Mouse (Mus musculus): ENCODE measurements around the gene Cbx8.

Gene Cbx8

DNA sequence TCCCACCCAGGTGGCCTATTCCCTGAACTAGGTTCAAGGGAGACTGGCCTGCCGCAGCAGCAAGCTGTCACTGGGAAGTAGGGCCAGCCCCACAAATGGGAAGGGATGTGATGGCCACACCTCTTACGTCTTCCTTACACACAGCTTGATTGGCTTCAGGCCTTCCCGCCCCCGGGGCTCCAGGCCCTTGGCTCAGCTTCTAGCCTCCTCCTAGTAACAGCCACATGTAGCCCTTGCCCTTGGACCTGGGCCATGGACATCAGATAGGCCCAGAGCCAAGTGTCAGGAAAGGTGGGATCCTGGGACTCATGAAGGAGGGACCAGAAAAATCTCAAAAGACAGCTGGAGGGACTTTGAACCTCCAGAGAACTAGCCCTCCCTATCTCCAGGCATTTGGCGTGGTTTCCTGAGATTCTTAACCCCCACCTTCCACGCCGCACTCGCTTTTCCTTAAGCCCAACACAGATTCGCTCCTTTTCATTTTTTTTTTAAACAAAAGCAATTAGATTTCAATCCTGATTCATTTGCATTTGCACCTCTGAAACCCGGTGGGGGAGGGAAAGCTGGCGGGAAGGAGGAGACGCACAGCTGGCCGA is 12.0 kb upstream of the Cbx8 start:
- CTCF ChIA-PET: interaction anchor here (4.4 kb wide), 1 partner anchor 10 kb away, joined by 32 read pairs; the partner anchor contains the start of gene Cbx8

DNA sequence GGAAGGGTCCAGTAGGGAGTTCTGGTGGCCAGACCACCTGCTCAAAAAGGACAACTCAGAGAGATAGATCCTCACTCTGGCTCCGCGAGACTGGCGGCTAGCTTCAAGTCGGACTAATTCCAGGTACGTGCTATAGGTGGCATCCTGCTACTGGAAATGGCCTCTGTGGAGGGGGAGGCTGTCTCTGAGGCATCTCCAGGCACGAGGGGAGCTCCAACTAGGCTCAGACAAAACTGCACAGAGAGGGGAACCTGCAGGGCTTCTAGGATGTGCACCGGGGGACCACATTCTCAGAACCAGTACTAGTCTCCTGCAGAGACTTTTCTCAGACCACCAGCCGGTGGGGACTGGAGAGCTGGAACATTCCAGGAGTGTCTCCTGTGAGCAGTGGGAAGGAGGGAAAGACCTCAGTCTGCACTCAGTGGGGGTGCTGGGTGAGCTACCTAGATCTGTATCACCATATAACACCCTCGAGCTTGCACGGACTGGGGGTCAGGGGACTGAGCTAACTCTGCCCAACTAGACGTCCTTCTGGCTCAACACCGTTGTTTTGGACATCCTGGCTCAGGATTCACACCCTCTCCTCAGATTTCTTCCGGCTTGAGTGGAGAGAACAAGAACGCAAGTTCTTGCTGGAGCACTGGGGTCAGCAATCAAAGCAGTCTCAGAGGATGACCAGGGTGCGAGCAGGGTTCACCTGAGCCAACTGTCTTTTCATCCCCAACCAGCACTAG is 11.3 kb upstream of the Cbx8 start:
- CTCF ChIA-PET: interaction anchor here (0.6 to 4.4 kb wide), 5 partner anchors 10 to 1063 kb away, joined by 3 to 32 read pairs (median 7); partner anchors contain the start of gene Cbx8

DNA sequence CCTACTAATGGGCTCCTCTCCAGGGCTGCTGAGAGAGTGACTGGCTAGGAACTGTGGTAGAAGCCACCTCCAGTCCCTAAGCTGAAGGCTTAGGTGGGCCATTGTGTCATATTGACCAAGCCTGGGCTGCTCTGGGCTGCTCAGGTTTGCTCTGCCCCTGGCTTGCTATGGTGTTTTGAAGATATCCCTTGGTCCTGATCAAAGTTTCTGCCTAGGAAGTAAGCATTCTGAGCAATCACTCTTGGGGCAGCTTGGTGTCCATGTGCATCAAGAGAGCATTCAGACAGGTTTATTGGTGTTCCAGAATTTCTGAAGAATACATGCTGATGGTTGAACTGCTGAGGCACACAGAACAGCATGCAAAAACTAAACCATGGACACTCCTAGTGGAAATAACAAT is 10.7 kb upstream of the Cbx8 start:
- CTCF ChIA-PET: interaction anchor here (0.6 to 4.4 kb wide), 4 partner anchors 9 to 186 kb away, joined by 3 to 32 read pairs (median 5); partner anchors contain the start of gene Cbx8

DNA sequence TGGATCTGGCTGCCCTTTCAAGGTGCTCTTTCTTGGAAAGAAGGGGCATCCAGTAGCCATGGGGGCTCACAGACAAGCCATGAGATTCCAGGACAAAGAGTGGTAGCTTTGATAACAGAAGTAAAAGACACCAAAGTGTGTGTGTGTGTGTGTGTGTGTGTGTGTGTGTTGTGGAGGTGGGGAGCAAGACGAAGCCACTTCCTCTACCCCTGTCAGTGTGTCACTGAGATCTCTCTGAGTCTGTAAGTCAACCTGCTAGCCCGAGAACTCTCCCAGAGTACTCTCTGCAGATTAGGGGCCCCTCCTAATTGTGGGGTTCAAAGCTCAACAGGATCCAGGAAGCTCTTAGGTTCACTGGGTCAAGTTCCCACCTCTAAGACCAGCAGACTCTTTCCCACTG is 9.6 kb upstream of the Cbx8 start:
- CTCF ChIA-PET: interaction anchor here (0.5 to 4.4 kb wide), 6 partner anchors 8 to 107 kb away, joined by 3 to 32 read pairs (median 3); partner anchors contain the start of gene Cbx8

DNA sequence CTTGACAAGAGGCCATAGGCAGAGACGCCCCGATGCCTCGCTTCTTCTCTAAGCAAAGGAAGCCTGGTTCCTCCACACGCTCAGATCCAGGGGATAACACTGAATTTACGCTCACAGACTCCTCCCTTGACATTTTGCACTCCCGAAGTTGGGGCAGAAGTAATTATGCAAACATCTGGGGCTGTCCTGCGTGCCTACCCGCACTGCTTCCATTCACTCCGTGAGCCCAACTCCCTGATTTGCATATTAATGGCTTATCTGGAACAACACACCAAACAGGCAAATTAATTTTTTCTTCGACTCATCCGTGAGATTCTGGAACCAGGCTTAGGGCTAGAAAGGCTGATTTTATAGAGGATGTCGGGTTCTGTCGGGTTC is 7.4 kb upstream of the Cbx8 start:
- CTCF ChIA-PET: interaction anchor here (1.3 kb wide), 1 partner anchor 28 kb away, joined by 3 read pairs; no protein-coding TSS in a partner anchor

DNA sequence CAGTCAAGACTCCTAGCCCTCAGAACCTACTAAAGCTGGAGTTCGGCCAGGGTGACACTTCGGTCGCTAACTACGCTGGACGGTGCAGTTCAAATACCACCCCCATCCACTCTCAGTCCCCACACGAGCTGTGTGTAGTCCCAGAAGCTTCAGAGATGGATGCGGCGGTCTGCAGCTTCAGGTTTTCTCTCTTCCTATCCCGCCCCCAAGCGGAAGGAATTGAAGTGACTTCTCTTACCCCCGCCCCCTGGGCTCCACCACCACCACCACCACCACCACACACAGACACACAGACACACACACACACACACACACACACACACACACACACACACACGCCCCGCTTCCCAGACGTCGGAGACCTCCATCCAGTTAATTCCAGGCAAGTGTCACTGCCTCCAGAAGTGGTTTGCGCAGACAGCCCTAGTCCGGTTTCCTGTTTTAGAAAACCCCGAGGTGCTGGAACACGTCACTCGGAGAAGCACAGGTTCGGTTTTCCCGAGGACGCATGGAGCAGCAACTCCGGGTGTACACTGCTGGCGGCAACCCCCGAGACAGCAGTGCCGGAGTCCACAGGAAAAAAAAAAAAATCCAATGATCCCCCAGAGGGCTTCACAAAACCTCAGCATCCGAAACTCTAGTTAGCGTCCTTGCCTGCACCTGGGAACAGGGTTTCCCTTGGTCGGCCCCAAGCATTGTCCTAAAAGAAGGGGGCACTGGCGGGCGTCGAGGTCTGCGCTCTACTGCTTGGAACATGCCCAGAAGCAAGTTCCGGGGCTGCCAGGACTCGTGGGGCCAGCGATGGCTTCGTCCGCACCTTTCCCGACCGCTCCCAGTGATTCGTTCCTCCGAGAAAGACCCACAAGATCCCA is 6.7 kb upstream of the Cbx8 start:
- CTCF ChIA-PET: interaction anchor here (0.6 to 0.7 kb wide), 4 partner anchors 41 to 1049 kb away, joined by 3 to 9 read pairs (median 3); no protein-coding TSS in a partner anchor

DNA sequence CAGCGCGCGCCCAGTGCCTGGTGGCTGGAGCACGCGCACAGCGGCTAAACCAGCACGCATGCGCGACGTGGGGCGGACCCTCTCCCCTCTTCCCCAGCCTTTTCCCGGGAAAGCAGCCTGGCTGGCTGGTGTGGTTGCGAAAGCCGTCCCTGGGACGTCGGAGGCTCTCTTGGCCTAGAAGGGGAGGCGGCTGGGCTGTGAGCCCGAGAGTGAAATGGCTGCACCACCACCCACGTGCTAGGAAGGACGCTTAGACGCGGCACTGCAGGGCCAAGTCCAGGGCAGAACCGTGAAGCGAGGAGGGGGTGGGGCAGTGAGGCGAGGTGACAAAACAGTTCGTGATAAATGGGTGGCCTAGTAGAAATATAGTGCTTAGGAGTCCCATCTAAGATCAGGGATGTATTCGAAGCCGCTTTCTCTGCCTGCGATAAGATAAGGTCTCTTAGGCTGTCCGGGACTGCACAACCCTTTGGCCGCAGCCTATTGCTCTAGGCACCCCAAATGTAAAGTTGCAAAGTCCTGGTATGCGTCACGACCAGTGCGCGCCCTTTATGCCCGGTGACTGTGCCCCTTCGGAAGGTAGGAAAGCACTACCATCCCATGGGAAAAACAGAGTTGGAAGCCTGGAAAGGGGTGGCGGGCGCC is 6.0 kb upstream of the Cbx8 start:
- CTCF ChIA-PET: interaction anchor here (0.6 to 0.7 kb wide), 4 partner anchors 42 to 1048 kb away, joined by 3 to 9 read pairs (median 3); no protein-coding TSS in a partner anchor

DNA sequence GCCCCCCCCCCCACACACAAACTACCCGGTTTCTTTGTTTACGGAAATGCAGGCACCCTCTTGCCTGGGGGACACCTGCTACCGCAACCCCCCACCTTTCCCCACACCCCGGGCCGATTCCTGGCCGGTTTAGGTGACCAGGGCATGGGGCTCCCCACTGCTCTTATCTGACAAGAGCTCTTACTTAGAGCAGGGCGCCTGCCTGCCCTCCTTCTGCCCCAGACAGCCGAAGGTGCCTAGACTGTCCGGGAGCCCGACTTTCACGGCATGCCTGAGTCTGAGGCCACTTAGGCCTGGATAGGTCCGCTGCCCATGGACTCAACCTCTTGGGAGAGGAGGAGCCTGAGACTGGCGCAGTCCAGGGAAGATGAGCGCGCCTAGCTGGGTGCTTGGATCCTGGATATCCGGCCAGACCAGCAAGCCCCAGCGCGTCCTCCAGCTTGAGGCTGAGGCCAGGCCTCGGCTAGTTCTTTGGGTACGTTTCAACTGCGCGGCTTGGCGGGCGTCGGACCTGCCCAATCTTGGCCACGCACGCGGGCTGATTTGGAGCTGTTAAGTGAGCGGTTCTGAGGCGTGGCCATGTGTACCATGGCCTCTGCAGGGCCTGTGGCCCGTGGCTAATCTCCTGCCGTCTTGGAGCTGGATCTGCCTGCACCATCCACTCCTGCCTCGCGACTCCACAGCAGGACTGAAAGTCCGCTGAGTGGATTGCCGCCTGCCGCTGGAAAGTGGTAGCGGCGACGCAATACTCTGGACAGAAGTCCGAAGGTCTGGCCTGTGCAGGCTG is 4.0 kb upstream of the Cbx8 start:
- CTCF ChIA-PET: interaction anchor here (0.7 to 1.2 kb wide), 5 partner anchors 10 to 60 kb away, joined by 3 to 10 read pairs (median 7); no protein-coding TSS in a partner anchor

DNA sequence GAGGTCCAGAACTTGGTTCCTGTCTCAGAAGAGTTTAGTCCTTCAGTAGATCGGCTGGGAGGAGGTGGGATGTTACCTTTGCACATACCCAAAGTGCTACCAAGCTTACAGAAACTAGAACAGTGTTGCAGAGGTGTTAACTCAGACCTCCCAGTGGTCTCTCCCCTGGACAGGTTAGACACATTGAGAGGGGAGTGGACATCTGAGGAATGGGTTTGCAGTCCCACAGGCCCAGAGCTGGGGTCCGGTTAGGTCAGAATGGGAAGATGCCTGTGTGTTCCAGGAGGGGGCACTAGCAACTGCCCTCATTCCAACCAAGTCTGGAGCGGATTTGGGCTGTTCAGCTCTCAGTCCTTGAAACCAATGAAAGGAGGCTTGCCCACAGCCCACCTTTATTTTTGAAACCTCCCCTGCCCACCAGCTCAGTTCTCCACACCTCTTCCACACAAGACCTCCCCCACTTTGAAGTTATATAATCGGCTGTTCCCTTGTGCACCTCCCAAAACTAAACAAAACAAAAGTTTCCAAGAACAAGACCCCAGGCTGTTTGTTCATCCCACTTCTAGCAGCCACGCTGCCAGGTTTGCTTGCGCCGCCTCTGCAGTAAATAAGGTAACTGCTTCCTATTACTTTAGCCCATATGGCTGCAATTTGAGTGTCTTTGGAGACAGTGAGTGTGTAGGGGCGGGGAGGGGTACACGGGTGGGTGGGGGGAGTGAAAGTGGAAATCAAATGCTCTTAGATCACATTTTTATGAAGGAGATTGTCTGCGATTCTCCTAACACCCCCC is 3.2 kb upstream of the Cbx8 start:
- CTCF ChIA-PET: interaction anchor here (0.6 to 3.5 kb wide), 11 partner anchors 8 to 1309 kb away, joined by 3 to 32 read pairs (median 4); partner anchors contain the start of gene Cbx2

DNA sequence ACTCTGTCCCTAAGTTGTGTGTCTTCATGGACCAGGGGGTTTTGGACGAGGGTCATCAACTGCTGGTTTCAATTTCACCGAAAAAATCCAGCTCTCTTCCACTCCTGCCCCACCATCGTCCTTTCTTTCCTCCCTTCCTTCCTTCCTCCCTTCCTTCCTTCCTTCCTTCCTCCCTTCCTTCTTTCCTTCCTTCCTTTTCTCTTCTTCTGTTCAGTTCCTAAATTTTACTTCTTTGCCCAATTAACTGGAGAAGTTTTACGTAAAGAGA is 2.4 kb upstream of the Cbx8 start:
- CTCF ChIA-PET: interaction anchor here (0.9 to 3.5 kb wide), 5 partner anchors 9 to 148 kb away, joined by 3 to 32 read pairs (median 4); no protein-coding TSS in a partner anchor

DNA sequence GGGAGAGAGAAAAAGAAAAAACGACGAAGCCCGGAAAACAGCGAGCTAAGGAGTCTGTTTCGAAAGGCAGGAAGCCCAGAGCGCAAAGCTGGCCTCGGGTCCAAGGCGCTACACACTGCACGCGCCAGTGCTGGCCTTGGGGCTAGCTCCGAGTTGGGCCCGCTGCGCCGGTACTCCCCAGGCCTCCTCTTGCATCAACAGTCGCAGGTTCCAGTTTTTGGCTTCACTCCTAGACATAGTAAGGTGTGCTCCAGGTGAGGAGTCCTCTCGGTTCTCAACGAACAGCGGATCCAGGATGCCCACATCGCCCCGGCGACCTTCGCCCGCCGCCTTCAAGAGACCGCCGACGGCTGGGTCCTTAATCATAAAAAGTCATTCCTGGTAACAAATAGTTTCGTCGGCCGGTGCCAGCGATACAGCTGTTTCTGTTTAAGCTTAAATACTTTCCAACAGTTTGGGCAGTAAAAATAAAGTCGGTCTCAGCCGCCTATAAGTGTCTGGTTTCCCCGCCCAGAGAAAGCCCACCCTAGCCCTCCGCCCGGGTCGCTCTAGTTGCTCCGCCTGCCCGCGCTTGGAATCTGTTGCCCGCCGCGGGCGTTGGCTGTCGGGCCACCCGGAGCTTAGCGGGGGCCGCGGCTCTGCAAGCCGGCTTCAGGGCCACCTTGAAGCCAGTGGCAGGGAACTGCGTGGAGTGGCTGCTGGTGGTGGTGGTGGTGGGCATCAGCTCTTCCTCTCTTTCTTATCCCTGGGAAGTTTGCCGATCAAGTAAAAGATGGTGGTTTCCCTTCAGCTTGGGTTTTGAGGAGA is 1.9 kb upstream of the Cbx8 start:
- CTCF ChIA-PET: interaction anchor here (0.9 to 3.5 kb wide), 5 partner anchors 9 to 148 kb away, joined by 3 to 32 read pairs (median 4); no protein-coding TSS in a partner anchor

DNA sequence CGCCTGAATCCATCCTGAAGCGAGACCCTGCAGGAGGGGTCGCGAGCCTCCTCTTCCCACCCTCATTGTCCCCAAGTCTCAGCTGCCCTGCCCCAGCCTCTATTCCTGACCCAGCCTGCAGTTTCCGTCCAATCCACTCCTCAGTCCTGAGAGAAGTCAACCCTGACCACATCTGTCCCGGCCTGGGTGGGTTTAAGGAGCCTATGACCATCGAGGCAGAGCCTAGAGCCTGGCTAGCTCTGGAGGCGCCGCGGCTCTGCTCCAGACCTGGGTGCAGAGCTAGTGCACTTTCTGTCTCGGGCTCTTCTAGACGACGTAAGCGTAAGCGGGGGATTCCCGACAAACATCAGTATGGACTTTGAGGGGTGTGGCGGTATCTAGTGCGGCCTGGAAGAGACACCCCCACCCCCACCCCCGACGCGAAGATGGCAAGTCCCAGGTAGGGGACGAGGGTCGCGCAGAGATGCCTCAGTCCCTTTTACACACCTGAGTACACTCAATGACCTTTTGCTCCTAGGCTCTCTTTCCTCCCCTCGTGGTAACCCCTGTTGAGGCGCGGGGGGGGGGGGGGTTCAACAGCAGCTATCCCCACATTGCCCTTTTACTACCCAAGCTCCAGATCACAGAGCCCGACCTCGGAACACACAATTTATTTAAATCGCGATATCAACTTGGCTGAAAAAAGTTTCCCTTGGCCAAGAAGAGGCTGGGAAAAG is 1.1 kb upstream of the Cbx8 start:
- CTCF ChIA-PET: interaction anchor here (0.5 to 3.5 kb wide), 3 partner anchors 10 to 25 kb away, joined by 3 to 32 read pairs (median 5); no protein-coding TSS in a partner anchor

DNA sequence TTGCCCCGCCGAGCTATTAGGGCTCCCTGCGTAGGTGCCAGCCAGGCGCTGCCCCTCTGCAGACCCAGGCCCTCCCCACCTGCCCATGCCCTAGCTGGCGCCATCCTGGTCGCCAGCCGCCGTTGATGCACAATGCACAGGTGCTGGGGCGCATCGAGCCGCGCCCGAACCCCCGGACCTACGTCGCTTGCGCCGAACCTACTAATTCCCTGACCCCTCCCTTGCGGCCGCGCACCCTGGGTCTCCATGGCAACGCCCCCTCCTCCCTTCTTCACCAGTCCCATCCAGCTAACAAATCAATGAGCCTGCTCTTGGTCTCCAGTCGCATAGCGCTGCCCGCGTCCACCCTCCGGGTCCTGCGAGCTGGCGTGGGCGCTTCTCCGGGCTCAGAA is 552 bp upstream of the Cbx8 start:
- CTCF ChIA-PET: interaction anchor here (0.6 to 3.5 kb wide), 2 partner anchors 11 to 19 kb away, joined by 3 to 32 read pairs; no protein-coding TSS in a partner anchor

DNA sequence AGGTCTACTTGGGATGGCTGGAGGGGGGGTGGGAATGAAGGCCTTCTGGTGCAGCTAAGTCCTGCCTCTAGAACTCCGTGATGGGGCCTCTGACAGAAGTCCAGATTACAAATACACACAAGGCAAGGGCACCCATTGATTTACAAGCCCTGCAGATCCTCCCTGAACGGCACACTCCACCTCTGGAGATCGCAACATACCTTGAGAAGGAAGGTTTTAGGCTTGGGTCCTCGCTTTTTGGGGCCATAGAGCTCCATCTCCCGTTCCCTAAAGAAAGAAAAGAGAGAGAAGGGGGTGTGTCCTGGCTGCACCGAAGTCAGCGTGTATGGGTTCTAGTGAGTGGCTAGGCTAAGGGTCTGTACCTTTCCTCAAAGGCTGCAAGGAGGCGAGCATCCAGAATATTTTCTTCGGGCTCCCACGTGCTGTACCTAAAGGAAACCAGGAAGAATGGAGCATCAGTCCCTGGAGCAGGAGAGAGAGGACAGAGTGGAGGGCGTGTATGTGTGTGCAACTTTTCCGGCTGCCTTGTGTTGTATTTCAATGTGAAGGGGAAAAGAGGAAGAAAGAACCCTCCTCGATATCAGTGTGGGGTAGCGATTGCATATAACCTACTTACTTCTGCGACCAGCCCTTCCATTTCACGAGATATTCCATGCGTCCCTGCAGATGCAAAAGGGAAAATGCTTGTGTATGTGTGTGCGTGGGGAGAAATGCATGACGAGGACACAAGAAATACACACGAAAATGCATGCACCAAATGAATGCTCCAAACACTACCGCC is 847 bp downstream of the Cbx8 start:
- CTCF ChIA-PET: interaction anchor here (0.5 kb wide), 1 partner anchor 69 kb away, joined by 7 read pairs; no protein-coding TSS in a partner anchor

DNA sequence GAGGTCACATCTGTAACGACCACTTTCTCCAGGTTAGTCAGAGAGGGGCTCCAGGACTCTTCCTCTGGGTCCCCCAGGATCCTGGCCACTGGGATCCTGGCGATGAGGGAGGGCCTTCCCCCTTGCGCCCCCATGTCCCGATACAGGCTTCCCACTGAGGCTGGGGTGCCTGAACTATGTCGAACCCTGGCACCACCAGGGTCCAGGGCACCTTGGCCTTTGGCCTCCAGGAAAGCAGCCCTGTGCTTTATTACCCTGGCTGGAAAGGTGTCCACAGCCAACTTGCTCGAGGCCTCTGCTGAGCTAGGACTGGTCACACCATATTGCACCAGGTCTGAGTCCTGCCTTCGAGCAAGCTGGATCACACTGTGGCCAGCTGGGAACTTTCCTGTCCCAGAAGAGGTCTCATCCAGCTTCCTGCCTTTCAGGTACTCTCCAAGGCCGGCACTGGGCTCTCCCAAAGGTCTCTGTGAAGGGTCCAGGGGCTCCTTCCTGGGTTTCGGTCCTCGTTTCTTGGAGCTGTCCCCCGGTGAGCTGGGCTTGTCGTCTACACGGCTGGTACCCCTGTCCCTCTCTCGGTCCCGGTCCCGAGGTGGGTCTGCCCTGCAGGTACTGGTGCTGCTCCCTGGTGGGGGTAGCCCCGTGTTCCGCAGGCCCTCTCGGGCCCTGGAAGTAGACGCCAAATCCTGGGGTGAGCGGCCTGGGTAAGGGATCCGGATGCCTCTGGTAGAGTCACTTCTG is 1.9 kb downstream of the Cbx8 start:
- CTCF ChIA-PET: interaction anchor here (0.6 to 0.7 kb wide), 2 partner anchors 89 to 310 kb away, joined by 3 read pairs; no protein-coding TSS in a partner anchor

DNA sequence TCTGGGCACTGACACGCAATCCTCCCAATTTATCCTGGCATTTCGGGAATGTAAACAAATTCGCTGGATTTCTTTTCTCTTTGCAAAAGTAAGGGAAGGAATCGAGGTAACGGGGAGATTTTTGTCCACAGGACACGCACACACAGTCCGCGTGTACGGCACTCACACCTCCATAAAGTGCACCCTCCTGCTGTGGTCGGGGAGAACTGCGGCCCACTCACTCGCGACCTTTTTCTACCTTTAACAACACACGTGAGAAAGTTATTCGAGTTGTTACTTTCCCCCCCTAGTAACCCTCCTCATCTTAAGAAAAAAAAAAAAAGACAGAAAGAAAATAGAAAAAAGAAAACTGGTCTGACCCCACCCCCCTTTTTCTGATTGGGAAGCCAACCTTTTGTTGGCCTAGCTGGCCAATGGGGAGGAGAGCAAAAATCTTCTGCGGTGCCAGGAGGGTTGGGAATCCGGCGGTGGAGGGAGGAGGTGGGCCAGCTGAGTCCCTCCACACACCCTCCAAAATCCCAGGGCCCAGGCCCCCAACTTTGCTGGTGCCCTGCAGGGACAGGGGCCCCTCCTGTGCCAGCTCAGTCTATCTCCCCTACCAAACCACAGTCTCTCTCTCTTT is 2.9 kb downstream of the Cbx8 start:
- CTCF ChIA-PET: interaction anchor here (0.7 kb wide), 1 partner anchor 528 kb away, joined by 11 read pairs; no protein-coding TSS in a partner anchor
